Mouse (Mus musculus) MEL (cell line): ENCODE measurements at regions not wholly inside any gene's neighbourhood (a gene's known extent, or its start where the extent isn't known, plus 50 kb on each side); places are given as distances from the start of the nearest gene placed in this dataset.

ENCODE experiments used
- CTCF ChIP-seq, 3 experiments: IDR thresholded peaks in 2 of 3; conservative IDR thresholded peaks in 1 of 3; 2 replicates each; pipeline ENCODE4 v1.5.1; 2011 to 2012; ENCODE audit warnings: low read length in 3 of 3, low read depth in 2 of 3, mild to moderate bottlenecking in 2 of 3, improper control_type of control experiment in 1 of 3, inconsistent platforms in 1 of 3, mixed read lengths in 1 of 3, moderate library complexity in 1 of 3; ENCODE audit not compliant: control insufficient read depth in 1 of 3, insufficient read depth in 1 of 3, poor library complexity in 1 of 3, severe bottlenecking in 1 of 3
- E2F4 ChIP-seq: IDR thresholded peaks from 2 replicates; pipeline ENCODE4 v1.6.1; 2011; ENCODE audit warnings: low read depth, low read length, improper control_type of control experiment, borderline replicate concordance

DNA sequence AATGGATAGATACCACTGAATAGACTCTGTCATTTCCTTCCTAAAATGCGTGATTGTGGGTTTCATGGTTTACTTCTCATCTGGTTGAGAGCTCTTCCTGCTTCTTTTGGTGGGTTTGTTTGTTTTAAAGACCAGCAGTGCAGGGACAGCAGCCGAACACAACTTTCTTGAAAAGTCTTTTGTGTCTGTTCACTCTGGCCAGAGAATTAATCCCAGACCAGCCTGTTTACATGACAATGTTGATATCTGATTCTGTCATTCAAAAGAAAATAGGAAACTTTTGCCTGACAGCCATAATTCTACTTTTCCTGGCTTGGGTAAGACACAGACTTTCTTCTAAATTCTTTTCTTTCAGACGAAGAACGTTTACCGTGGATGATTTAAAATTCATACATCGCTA lies 336.9 kb upstream of the Flrt2 start:
- no peak for TF ChIP-seq E2F4
- TF ChIP-seq CTCF (IDR thresholded peaks at IDR 0.05 in 2 of 3, conservative IDR thresholded peaks at IDR 0.05 in 1 of 3; ENCODE audit: control insufficient read depth in 1 of 3, insufficient read depth in 1 of 3, low read depth in 2 of 3, low read length in 3 of 3, poor library complexity in 1 of 3, severe bottlenecking in 1 of 3), result no peak
